Mouse (Mus musculus): ENCODE measurements around the gene Hint3.

DNA sequence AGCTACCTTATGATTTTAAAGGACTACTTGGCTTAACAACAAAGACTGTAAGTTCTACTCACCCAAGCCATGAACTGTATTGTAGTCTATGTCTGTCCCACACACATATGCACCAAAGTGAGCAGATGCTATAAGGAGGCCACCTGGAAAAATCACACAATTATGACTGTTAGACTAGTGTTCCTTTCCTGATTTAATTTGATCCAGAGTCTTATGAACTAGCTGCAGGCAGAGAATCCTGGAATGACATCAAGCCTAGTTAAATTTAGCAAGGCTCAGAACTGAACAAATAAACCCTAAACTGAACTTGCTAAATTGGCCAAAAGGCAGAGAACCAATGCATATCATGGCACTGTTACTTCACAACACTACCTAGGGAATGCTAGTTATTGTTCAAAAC, 63.1 kb downstream of the Hint3 start:
- TF ChIP-seq CTCF (IDR thresholded peaks at IDR 0.05; ENCODE audit: low read depth), result no peak
- no peak for TF ChIP-seq EP300 (IDR thresholded peaks at IDR 0.05; ENCODE audit: low read depth)
